Mouse (Mus musculus) left cerebral cortex, adult 11 months (tissue): ENCODE measurements around the gene Ppm1h.
A peak's percentile ranks its signal among the peaks of the same experiment; 100 is the strongest.

Experiments
- DNase-seq: peaks from one replicate; pipeline ENCODE4 v3.0.0; 2022; ENCODE audit warnings: low spot score

Gene Ppm1h

DNA sequence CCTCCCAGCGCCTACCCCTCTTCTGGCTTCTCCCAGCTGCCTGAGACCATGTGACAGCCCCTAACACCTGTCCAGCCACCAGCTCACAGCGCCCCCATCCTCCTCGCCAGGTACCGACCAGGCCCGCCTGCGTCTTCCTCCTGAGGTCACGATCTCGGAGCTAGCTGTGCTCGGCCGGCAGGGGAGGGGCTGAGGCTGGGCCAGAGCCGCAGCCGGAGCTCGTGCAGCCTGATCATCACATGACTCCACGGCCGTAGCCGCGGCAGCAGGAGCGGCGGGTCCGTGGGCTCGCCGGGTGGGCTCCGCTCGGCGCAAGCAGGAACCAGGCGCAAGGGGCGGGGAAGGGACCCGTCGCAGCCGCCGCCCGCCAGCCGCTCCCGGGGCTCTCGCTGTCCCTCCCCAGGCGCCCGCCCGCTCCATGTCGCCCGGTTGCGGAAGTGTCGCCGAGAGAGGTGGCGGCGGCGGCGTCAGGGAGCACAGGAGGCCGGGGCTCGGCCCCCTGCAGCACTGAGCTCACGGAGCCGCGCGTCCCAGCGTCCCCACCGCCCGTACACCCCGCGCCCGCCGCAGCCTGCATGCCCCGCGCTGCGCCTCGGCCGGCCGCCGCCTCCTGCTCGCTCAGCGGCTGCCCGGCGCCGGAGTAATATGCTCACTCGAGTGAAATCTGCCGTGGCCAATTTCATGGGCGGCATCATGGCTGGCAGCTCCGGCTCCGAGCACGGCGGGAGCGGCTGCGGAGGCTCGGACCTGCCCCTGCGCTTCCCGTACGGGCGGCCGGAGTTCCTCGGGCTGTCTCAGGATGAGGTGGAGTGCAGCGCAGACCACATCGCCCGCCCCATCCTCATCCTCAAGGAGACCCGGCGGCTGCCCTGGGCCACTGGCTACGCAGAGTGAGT is at the start of gene Ppm1h:
Gene Ppm1h, plus strand, starts transcription at position 222 of the 896 bp plus-strand sequence.
- peak; percentile 49 for DNase-seq

DNA sequence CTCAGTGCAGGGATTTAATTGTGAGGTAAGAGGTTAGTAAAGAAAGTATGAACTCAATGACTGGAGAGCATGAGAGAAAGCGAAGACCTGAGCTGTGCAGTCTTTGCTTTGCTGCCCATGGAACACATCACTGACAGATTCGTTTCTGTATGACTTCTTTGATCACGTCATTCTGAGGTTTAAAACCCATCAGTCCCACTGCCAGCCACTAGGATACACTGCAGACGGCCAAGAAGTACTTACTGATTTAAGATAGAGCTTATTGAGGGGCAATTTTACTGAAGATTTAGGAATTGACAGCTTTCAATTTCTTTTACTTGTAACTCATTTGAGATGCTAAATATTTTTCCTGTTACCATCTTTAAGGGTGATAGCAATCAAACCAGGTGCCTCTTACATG is 49.6 kb upstream of the Ppm1h start:
- no peak for DNase-seq

DNA sequence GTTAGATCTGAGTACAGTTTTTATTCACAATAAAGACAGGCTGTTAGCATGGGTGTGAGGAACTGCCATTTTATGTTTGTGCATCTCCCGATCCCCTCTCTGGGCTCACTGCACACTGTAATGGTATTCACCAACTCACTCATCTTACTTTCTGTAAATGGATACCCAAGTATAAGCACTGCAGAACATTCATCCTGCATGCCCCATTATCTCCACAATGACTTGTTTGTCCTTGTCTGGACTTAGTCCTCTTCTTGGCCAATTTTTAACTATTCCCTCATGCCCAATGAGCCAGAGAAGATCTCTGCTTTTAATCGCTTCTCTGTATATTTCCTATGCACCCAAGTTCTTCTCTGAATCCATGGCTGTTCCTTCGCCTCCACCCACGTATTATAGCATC is 38.7 kb upstream of the Ppm1h start:
- no peak for DNase-seq

DNA sequence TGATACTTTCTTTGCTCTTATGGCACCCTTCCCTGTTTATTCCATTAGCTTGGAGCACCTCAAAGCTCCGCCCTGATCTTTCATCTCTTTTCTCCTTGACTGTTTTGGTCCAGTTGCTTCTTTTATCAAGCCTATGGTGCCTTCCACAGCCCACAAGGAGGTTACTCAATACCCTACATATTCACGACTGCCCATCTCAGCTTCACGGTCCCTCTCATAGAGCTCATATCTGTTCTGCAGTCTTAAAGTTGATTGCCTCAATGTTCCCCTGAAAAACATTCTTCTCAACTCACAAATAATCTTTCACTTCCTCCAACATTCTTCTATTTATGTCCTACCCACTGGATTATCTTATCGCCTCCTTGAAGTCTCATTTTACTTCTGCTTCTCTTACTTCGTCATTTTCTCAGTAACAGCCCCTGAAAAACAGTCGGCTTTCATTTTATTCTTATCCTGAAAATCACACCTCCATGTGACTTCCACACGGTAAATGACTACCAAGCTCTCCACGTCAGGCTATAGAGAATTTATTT is 37.2 kb upstream of the Ppm1h start:
- DNase-seq = no peak

DNA sequence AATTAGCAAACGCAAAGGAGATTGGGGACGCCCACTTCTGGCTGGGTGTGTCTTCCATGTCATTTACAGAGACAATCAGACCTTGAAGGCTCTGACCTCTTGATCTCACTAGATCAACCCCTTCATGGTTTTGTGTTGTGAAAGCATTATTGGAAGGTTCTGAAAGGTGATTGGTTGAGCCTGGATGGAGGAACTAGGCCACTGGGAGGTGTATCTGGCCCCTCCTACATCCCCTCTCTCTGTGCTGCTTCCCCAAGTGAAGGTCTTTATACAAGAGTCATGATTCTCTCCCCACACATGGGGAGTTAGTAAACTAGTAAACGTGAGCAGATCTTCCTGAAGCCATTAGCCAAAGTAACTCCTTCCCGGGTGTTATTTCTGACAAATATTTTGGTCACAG is 36.4 kb upstream of the Ppm1h start:
- no peak for DNase-seq

DNA sequence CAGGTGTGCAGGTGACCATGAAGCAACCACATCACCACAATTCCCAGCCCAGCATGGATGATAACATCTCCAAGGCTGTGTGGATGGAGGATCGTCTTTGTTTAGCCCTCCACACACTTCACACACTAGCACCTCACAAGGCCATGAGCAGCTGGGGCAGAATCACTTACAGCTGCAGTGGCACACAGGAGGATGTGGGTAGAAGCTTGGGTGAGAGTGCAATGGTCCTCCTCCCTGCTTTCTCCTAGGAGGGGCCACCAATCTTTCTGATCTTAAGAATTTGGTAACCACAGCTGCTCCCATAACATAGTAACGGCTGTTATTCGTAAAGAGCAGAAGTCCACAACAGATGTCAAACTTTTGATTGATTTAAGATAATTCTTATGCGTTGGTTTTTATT is 26.6 kb upstream of the Ppm1h start:
- DNase-seq = no peak

DNA sequence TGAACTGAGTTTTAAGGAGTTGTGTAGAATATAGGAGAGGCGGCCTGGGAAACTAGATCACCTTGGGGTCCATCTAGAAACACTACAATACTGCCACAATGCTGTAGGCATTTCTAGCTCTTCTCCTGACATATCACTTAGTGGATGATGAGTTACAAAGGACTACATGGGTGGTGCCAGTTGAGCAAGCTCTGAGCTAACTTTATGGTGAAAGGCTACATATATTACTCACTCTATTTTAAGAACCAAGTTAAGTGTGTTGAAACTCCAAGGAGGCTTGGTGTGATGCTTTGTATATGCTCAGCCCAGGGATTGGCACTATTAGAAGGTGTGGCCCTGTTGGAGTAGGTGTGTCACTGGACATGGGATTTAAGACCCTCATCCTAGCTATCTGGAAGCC is 26.0 kb upstream of the Ppm1h start:
- no peak for DNase-seq

DNA sequence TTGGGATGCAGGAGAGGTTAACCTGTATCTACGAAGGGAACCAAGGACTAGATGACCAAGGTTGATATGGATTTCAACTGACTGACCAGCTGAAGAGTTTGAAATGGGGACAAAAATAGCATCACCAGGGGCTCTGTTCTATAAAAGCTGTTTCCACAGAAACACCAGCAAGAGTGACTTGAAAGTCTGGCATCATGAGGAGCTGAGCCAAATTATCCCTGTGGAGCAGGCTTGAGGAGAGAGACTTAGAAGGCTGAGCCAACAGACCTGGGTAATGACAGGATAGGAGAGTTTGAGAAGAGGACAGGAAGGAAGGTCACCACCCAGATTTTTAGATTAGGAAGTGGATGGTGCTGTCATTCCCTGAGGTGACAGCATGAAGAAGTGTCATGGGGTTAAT is 12.9 kb upstream of the Ppm1h start:
- DNase-seq = no peak

DNA sequence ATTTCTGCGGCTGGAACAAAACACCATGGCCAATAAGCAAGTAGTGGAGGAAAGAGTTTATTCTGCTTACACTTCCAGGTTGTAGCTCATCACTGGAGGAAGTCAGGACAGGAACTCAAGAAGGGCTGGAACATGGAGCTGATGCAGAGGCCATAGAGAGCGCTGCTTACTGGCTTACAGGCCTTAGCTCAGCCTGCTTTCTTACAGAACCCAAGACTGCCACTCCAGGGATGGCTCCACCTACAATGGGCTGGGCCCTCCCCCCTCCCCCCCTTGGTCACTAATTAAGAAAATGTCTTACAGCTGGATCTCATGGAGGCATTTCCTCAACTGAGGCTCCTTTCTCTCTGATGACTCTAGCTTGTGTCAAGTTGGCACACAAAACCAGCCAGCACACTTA is 7.3 kb upstream of the Ppm1h start:
- DNase-seq = no peak

DNA sequence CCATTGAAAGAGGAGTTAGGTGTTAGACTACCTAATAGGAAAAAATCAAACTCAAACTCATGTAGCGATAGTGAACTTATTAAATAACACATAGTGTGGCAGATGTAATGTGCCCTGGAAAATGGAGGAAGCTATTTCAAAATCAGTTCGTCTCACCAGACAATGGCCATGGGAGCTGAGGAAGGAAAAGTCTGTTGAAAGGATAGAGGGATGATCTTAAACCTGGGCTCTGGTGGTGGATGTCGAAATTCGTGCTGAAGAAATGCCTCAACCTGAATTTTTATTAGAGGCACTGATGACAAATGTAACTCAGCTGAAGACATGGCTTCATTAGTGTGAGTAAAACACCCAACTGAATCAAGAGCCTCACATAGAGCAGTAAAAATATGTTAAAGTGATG is 6.5 kb upstream of the Ppm1h start:
- no peak for DNase-seq

DNA sequence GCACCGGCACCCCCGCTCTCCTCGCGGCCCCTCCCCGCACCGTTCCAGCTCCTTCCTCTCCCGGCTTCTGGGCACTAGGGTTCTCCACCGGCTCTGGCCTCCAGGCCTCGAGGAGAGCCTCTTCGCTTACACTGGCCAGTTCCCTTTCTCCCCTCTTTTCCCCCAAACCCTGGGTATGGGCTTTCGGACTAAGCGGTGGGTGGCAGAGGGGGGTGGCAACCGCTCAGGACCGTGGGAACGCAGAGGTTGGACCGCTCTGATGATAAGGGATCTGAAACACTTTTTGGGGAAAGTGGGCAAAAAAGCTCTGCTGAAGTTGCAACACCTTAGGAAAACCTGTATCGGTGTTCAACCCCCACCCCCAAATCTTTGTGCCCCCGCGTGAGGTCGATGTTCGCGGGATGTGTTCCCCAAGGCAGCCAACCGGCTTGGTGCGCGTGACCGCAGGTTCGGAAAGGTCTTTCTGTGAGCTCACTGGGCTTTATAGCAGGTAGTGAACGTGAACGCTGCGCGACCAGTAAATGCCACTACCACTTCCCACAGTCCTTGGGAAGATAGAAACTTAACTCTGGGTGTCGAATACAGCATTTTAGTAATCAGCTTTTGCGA is 979 bp downstream of the Ppm1h start:
- no peak for DNase-seq

DNA sequence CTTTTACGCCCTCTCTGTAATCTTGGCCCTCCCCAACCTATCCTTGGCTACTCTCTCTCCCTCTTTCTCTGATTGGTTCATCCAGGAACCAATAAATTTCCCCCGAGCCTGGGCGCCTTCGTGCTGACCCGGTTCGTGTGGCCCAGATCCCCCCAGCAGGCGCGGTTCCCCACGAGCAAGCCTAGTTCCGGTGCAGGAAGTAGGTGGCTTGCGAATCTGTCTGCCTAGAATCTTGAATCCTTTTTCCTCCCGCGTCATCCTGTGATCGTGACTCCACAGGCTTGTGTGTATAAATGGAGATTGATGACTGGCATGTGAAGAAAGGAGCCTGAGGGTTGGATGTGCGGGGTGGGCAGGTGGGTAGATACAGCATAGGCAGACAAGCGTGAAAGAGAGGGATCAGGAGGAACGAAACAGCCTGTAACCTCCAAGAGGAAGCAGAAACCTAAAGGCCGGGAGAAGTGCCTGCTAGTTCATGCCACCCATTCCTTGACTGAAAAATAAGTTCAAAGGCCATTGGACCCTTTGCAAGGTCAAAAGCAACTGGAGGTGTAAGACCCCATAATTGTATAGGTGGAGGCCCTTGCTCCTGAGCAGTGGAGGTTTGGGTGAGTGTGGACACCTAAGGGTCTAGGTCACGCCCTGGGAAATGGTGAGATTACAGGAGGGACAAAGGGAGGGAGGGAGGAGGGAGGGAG is 2.0 kb downstream of the Ppm1h start:
- peak; percentile 48 for DNase-seq

DNA sequence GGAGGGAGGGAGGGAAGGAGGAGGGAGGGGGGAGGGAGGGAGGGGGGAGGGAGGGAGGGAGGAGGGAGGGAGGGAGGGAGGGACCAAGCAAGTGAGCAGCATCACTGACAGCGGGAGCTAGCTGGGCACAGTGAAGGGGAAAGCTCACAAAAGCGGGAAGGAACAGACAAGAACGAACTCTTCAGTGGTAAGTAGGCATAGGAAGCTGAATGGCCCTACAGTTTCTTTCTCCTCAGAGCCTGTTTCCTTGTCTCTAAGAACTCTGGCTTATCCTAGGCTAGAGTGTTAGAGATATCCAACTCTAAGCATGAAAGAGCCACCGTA is 2.5 kb downstream of the Ppm1h start:
- DNase-seq = no peak

DNA sequence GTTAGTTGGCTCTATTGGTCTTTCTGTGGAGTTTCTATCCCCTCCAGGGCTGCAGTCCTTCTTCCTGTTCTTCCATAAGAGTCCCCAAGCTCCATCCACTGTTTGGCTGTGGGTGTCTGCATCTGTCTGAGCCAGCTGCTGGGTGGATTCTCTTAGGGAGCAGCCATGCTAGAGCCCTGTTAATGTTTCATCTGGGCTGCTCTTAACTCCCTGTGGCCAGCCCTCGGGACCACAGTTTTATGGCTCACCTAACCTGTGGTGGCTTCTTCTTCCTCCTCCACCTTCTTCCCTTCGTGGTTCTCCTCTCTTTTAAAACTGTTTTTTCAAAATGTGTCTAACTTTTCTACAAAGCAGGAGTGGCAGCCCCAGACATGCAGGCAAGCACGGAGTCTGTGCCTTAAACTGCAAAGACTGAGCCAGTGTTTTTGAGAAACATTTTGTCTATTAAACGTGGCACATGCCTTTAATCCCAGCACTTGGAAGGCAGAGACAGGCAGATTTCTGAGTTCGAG is 5.3 kb downstream of the Ppm1h start:
- no peak for DNase-seq

DNA sequence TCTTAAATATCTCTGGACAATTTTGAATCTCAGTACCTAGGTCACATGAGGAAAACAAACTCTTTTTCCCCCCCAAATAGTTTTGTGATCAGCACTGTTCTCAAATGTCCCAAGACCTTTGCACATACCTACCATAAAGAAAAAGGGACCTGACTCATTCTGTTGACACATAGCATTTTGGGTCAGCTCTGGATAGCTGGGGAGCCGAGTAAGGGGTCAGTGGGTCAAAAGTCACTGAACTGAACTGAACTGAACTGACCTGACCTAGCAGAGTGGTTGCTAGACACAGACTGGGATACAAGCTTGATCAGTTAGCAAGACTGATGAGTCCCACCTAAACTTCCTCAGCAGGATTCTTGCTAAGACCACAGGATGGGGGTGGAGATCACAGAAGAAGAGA is 6.7 kb downstream of the Ppm1h start:
- no peak for DNase-seq

DNA sequence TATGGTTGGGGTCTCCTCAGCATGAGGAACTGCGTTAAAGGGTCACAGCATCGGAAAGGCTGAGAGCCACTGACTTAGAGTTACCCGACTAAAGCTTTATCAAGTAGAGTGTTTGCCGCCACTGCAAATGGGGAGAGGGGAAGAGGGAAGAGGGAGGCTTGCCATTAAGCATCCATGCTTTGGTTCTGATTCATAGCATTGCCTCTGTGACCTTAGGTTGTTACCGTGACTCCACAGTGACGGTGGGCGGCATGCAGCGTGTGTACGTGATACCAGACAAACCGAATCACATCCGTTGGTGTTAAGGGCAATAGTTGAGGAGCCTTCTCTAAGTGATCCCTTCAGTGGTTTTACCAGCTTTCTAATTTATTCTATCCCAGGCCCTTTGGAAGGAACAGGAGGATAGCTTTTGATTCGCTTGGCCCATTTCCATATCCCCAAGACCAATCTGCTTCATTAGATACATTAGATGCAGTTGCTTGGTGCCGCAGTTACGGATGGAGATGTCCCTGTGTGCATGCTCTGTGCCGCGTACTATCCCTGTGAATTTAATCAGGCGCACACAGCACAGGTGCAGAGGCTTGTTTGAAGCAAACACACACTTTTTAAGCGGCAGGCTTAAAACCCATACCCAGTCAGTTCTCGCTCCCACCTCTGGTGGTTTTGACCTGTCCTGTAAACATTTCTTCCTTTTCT is 7.4 kb downstream of the Ppm1h start:
- no peak for DNase-seq

DNA sequence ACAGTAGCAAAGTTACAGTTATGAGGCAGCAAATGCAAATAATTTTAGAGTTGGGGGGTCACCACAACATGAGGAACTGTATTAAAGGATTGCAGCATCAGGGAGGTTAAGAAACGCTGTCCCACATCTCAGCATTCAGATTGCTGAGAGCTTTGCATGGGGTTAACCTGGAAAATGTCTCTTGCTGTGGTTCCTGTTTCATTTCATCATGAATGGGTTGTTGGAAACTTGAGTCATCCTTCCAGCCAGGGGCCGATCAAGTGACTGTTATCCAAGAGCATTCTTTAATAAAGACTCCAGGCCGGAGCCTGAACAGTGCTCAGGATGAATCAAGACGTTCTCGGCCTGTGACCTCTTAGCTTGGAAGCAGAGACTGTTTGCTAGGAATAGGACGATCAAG is 12.1 kb downstream of the Ppm1h start:
- DNase-seq = no peak

DNA sequence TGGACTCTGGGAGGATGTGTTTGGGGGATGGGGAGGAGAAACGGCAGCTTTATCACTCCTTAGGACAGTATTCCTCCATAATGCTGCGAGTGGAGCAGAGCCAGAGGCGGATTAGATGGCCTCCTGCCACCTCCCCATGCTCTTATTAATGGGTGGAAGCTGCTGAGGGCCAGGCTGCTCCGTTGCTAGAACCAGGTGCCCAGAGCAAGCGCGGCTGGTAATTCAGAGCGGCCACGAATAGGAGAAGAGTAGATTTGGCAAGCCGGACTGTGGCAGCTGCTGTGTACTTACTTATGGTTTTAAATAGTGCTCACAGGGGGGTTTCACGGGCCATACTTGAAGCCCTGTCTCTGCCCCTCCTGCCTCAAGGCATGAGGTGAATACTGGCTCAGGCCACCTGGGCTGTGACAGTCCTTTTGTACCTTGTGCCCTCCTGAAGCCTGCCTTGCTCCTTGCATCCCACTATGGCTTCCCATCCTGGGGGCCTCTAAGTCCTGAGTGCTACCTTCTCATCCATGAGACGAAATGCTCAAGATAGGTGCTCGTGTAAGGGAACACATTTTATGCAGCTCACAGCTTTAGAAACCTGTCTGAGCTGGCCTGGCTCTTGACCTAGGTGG is 14.7 kb downstream of the Ppm1h start:
- no peak for DNase-seq

DNA sequence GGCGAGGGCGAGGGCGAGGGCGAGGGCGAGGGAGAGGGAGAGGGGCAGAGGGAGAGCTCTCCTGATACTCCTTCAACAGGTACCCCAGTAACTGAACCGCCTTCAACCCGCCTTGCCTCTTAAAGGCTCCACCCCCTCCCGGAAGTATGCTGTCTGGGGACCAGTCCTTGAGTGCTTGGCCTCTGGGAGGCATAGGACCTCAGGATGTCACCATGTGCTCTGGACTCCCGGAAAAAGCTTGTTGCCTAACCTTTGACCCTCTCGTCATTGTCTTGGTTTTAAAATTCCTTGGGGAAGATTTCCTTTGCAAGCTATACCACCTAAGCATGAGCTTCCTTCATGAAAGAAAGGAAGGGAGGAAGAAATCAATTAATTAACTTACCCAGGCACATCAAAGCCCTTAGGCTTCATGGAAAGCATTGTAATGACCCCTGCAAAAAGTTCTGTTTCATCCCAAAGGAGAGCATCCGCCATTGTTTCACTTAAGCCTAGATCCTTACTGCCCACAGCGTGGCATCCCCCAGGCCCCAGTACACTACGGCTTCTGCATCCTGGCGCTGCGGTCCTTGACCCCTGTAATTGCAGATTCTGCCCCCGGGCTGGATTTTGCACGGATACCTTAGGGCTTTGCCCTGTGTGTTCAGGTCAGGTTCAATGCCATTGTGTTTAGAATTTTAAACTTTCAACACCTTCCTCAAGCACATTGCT is 15.5 kb downstream of the Ppm1h start:
- no peak for DNase-seq

DNA sequence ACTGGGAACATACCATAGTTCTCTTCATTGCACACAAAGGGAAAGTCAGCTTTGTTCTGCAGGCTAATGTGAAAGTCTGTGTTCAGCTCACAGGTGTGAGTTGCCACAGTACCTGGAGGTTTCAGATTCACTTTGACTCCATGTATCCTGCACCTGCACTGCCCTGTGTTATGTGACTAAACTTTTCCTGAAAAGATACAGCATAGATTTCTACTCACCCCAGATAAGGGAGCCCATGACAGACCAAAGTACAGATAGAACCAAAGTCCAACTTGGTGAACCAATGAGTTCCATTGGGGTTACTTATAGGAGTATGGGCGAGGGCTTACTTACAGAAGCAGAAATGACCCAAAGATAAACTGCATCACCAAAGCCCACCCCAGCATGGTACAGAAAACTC is 17.8 kb downstream of the Ppm1h start:
- no peak for DNase-seq

DNA sequence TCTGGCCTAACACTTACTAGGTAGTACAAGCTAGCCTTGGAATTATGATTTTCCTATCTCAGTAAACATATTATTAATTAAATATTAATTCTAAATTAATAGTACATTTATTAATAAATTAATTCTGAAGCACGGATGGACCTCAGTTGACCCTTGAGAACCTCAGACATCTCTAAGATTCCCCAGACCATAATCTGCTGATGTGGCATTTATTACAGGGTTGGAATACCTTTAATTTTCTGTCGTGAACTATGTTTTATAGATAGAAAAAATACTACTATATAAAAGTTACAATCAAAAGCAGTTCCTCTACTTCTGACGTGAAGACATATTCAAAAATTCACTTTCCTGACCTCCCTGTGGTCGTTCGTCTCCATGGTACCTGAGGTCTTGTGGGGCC is 19.8 kb downstream of the Ppm1h start:
- no peak for DNase-seq
